Comparison of ENCODE assay signal across 7 mouse cellular contexts in genomic region chr8:70172043-70172681, GRCm38 (mm10). TPM values are rescaled to one million over a fixed set of nuclear protein-coding genes. Genes with fewer than 3 reads are reported as not detected.
DNase-seq lines count a peak whose midpoint lies in the region; ATAC-seq and TF ChIP-seq lines count a peak whose summit lies in the region.

Tmem161a (plus strand) TSS chr8:70172356.

- DNase-seq in adrenal gland, postnatal 10 days, result peak; percentile 93
- DNase-seq in embryonic facial prominence, embryonic 10.5 days (ENCODE audit: low spot score), result peak; percentile 89
- peak; percentile 76 for DNase-seq in gonadal fat pad, adult 2 months (ENCODE audit: low read depth)
- peak; percentile 88 for DNase-seq in left cerebral cortex, postnatal 4 days

- peaks cover 9% of the 10 kb centered on the region for H3K27me3 ChIP-seq in embryonic facial prominence, embryonic 10.5 days (replicated peaks; ENCODE audit: low read depth, poor library complexity, severe bottlenecking)
- no peaks in the 10 kb centered on the region; the same call in 1 of the 2 replicates for H3K27me3 ChIP-seq in intestine, postnatal 0 days (replicated peaks; ENCODE audit: control insufficient read depth, insufficient read depth, low read length)
- peaks cover 9% of the 10 kb centered on the region; the same call in 1 of the 2 replicates for H3K27me3 ChIP-seq in midbrain, embryonic 12.5 days
- no peaks in the 10 kb centered on the region for H3K27me3 ChIP-seq in small intestine, adult 2 months (ENCODE audit: control insufficient read depth, insufficient read depth, low read length)

- H3K9me3 ChIP-seq in embryonic facial prominence, embryonic 10.5 days, result no peaks in the 10 kb centered on the region
- H3K9me3 ChIP-seq in intestine, postnatal 0 days (ENCODE audit: control insufficient read depth), result no peaks in the 10 kb centered on the region
- no peaks in the 10 kb centered on the region for H3K9me3 ChIP-seq in midbrain, embryonic 12.5 days

- peak within 1 kb of the TSS; percentile 69 for H3K4me3 ChIP-seq in embryonic facial prominence, embryonic 10.5 days
- peak within 1 kb of the TSS; percentile 72 for H3K4me3 ChIP-seq in intestine, postnatal 0 days (ENCODE audit: low read depth, low read length)
- H3K4me3 ChIP-seq in midbrain, embryonic 12.5 days, result peak within 1 kb of the TSS; percentile 70
- peak within 1 kb of the TSS; percentile 73 for H3K4me3 ChIP-seq in small intestine, adult 2 months (ENCODE audit: low read depth, low read length)

- intact Hi-C loops in left cerebral cortex, postnatal 4 days (cut with DNase I), result no loop called here

- H3K4me1 ChIP-seq in embryonic facial prominence, embryonic 10.5 days, result peaks cover 27% of the 10 kb centered on the region
- H3K4me1 ChIP-seq in intestine, postnatal 0 days (replicated peaks; ENCODE audit: control insufficient read depth, insufficient read depth, low read length), result peaks cover 3% of the 10 kb centered on the region; the same call in 1 of the 2 replicates
- H3K4me1 ChIP-seq in midbrain, embryonic 12.5 days, result peaks cover 16% of the 10 kb centered on the region
- peaks cover 15% of the 10 kb centered on the region; the same call in 1 of the 2 replicates for H3K4me1 ChIP-seq in small intestine, adult 2 months (ENCODE audit: control insufficient read depth, insufficient read depth, insufficient read length, low read length)

- ATAC-seq in intestine, postnatal 0 days, result peak; percentile 93
- ATAC-seq in midbrain, embryonic 12.5 days (ENCODE audit: low FRiP score, low read depth), result peak; percentile 99

- WGBS in embryonic facial prominence, embryonic 10.5 days, result 3% methylated on average over 27 of the region's 27 CpGs
- 2% methylated on average over 27 of the region's 27 CpGs for WGBS in intestine, postnatal 0 days
- WGBS in midbrain, embryonic 12.5 days, result 2% methylated on average over 27 of the region's 27 CpGs
- WGBS in small intestine, adult 2 months, result 2% methylated on average over 27 of the region's 27 CpGs

- TF ChIP-seq POLR2A in small intestine, adult 2 months (IDR thresholded peaks at IDR 0.05; ENCODE audit: low read depth, low read length), result peak; percentile 85

- peaks cover 24% of the 10 kb centered on the region for H3K36me3 ChIP-seq in embryonic facial prominence, embryonic 10.5 days (replicated peaks)
- H3K36me3 ChIP-seq in intestine, postnatal 0 days (ENCODE audit: control insufficient read depth, insufficient read depth), result peaks cover 6% of the 10 kb centered on the region
- peaks cover 6% of the 10 kb centered on the region for H3K36me3 ChIP-seq in midbrain, embryonic 12.5 days
- H3K36me3 ChIP-seq in small intestine, adult 2 months (ENCODE audit: control insufficient read depth, insufficient read depth, low read length), result peaks cover 5% of the 10 kb centered on the region

- H3K9ac ChIP-seq in intestine, postnatal 0 days (ENCODE audit: low read depth, low read length), result peak within 1 kb of the TSS; percentile 70
- peak within 1 kb of the TSS; percentile 78 for H3K9ac ChIP-seq in midbrain, embryonic 12.5 days (replicated peaks)

- H3K27ac ChIP-seq in embryonic facial prominence, embryonic 10.5 days (replicated peaks), result peak within 1 kb of the TSS; percentile 87
- no peak within 1 kb of the TSS for H3K27ac ChIP-seq in intestine, postnatal 0 days (ENCODE audit: low read depth, low read length)
- no peak within 1 kb of the TSS; the same call in 1 of the 2 replicates for H3K27ac ChIP-seq in midbrain, embryonic 12.5 days (replicated peaks)
- no peak within 1 kb of the TSS for H3K27ac ChIP-seq in small intestine, adult 2 months (ENCODE audit: insufficient read depth, low read depth, low read length)

- peak within 1 kb of the TSS; percentile 69 for H3K4me2 ChIP-seq in intestine, postnatal 0 days (replicated peaks; ENCODE audit: low read depth)
- peak within 1 kb of the TSS; percentile 56 for H3K4me2 ChIP-seq in midbrain, embryonic 12.5 days (replicated peaks)

- no peak for TF ChIP-seq CTCF in intestine, postnatal 0 days (IDR thresholded peaks at IDR 0.05; ENCODE audit: low read depth)
- no peak for TF ChIP-seq CTCF in small intestine, adult 2 months (IDR thresholded peaks at IDR 0.05; ENCODE audit: extremely low read depth, insufficient read length, insufficient replicate concordance, low read depth, low read length)

RNA-seq across cellular contexts. Expression of gene Tmem161a, which starts in this region (rescaled TPM):
- 10 to 100 TPM; 43.1 to 47.0 TPM for total RNA-seq in adrenal gland, postnatal 10 days (2021)
- polyA plus RNA-seq in embryonic facial prominence, embryonic 10.5 days (2016; fragmentation: Nextera tagmentation; extraction: Ambion mirVana), result 66.1 and 72.1 TPM in 2 replicates
- polyA plus RNA-seq in gonadal fat pad, adult 2 months (2012; rRNA removed), result 73.5 and 96.4 TPM in 2 replicates
- polyA plus RNA-seq in intestine, postnatal 0 days (2015; fragmentation: Nextera tagmentation; extraction: Ambion mirVana), result 40.0 and 42.0 TPM in 2 replicates
- 10 to 100 TPM; 48.3 to 56.0 TPM for total RNA-seq in left cerebral cortex, postnatal 4 days (2021)
- polyA plus RNA-seq in midbrain, embryonic 12.5 days (2016; fragmentation: Nextera tagmentation; extraction: Ambion mirVana), result 47.6 and 49.0 TPM in 2 replicates
- 66.9 and 89.5 TPM in 2 replicates for polyA plus RNA-seq in small intestine, adult 2 months (2012; rRNA removed)
